Mouse (Mus musculus) bone marrow, adult 2 months (tissue): ENCODE data around the gene Ing5. TPM values are rescaled to one million over a fixed set of nuclear protein-coding genes. Genes with fewer than 3 reads are reported as not detected.

Experiments used
- H3K27ac ChIP-seq: fragments of 200-500 bp; 2 replicates; pipeline ENCODE4 v1.5.1; 2012; ENCODE audit warnings: low read depth, mild to moderate bottlenecking, control low read depth, inconsistent platforms, low read length; ENCODE audit not compliant: control insufficient read depth, poor library complexity, insufficient read depth
- H3K4me1 ChIP-seq: fragments of 200-500 bp; 2 replicates; pipeline ENCODE4 v1.6.1; 2011; ENCODE audit warnings: low read length; ENCODE audit not compliant: control insufficient read depth, insufficient read depth
- H3K4me3 ChIP-seq: fragments of 200-500 bp; replicated peaks from 2 replicates; pipeline ENCODE3; 2011; ENCODE audit warnings: mild to moderate bottlenecking, low read depth, low read length, control low read depth; ENCODE audit not compliant: control insufficient read depth
- CTCF ChIP-seq: fragments of 200-500 bp; IDR thresholded peaks from 2 replicates; pipeline ENCODE4 v1.5.1; 2011; ENCODE audit warnings: low read length, control low read depth; ENCODE audit not compliant: control insufficient read depth, insufficient read depth
- POLR2A ChIP-seq: fragments of 200-500 bp; IDR thresholded peaks from 2 replicates; pipeline ENCODE4 v1.6.1; 2011; ENCODE audit warnings: low read depth, mild to moderate bottlenecking, control low read depth, low read length, borderline replicate concordance; ENCODE audit not compliant: control insufficient read depth
- WGBS: fragments of 180-500 bp; shearing (Covaris S2); methylation state at CpG from one replicate; pipeline ENCODE4 v1.1.7; 2018; 5-methylcytosine and 5-hydroxymethylcytosine counted together
- polyA plus RNA-seq: library from polyadenylated mRNA; stranded (reverse); fragments of >200 nt; gene quantifications from 2 replicates; pipeline ENCODE4 v1.2.4, GENCODE M21; 2011; ENCODE audit warnings: low replicate concordance; ENCODE audit not compliant: missing spikeins, insufficient read depth, insufficient read length

Ing5 gene
- polyA plus RNA-seq, 1 experiment: 17.7 TPM

GRCm38 (mm10) chr1:93767600-93767999, 36.2 kb upstream of the Ing5 start:
- 94% methylated on average over 6 of the region's 6 CpGs for WGBS
- TF ChIP-seq POLR2A: no peak
- no peak for TF ChIP-seq CTCF
- no peak overlapping the region for H3K4me3 ChIP-seq
- no peaks in the 10 kb centered on the region; the same call in 1 of the 2 replicates for H3K4me1 ChIP-seq
- no peak overlapping the region for H3K27ac ChIP-seq

GRCm38 (mm10) chr1:93769901-93770300, 33.9 kb upstream of the Ing5 start:
- Histone ChIP-seq H3K4me3 (no peak overlapping the region), H3K4me1 (no peaks in the 10 kb centered on the region), H3K27ac (no peak overlapping the region)
- 94% methylated on average over 3 of the region's 3 CpGs for WGBS
- TF ChIP-seq CTCF: no peak
- no peak for TF ChIP-seq POLR2A

GRCm38 (mm10) chr1:93776686-93777085, 27.1 kb upstream of the Ing5 start:
- Histone ChIP-seq H3K4me3 (no peak overlapping the region), H3K4me1 (no peaks in the 10 kb centered on the region), H3K27ac (no peak overlapping the region)
- TF ChIP-seq CTCF (no peak), POLR2A (no peak)
- 98% methylated on average over 5 of the region's 5 CpGs for WGBS

- Histone ChIP-seq H3K27ac (no peak overlapping the region), H3K4me1 (no peaks in the 10 kb centered on the region), H3K4me3 (no peak overlapping the region)
- TF ChIP-seq CTCF: no peak
- no peak for TF ChIP-seq POLR2A
- 88% methylated on average over 2 of the region's 2 CpGs for WGBS
These were observed 16.9 kb upstream of the Ing5 start for GRCm38 (mm10) chr1:93786912-93787311.

- 88% methylated on average over 8 of the region's 8 CpGs for WGBS
These were observed 9.2 kb upstream of the Ing5 start for GRCm38 (mm10) chr1:93794526-93794925.

GRCm38 (mm10) chr1:93795886-93796285, 7.9 kb upstream of the Ing5 start:
- TF ChIP-seq CTCF (no peak), POLR2A (no peak)
- peaks cover 1% of the 10 kb centered on the region; the same call in 1 of the 2 replicates for H3K4me1 ChIP-seq
- no peak overlapping the region for H3K27ac ChIP-seq
- WGBS: 82% methylated on average over 8 of the region's 8 CpGs
- H3K4me3 ChIP-seq: no peak overlapping the region

More at GRCm38 (mm10) chr1:93794526-93794925, 9.2 kb upstream of the Ing5 start:
- TF ChIP-seq POLR2A (no peak), CTCF (no peak)
- Histone ChIP-seq H3K4me3 (no peak overlapping the region), H3K27ac (no peak overlapping the region), H3K4me1 (peaks cover 1% of the 10 kb centered on the region; the same call in 1 of the 2 replicates)

GRCm38 (mm10) chr1:93800670-93801503, 2.9 kb upstream of the Ing5 start:
- H3K4me1 ChIP-seq: peaks cover 7% of the 10 kb centered on the region
- WGBS: 54% methylated on average over 21 of the region's 21 CpGs
- 0 out of 2 replicates have a peak overlapping the region, but pooled peaks have one; percentile 34 for H3K27ac ChIP-seq
- H3K4me3 ChIP-seq: peak overlapping the region; percentile 96
- TF ChIP-seq POLR2A (no peak), CTCF (no peak)

- Histone ChIP-seq H3K27ac (peak within 1 kb of the TSS; percentile 61), H3K4me3 (peak within 1 kb of the TSS; percentile 96), H3K4me1 (peaks cover 7% of the 10 kb centered on the region)
- TF ChIP-seq CTCF: no peak; the same call in 1 of the 2 replicates
- TF ChIP-seq POLR2A: peak; percentile 87
- under 1% methylated on average over 42 of the region's 42 CpGs for WGBS
These were observed 2.0 kb upstream of the Ing5 start, which contains the start of gene Dtymk for GRCm38 (mm10) chr1:93801741-93802238. TSS of gene Dtymk (minus strand) at chr1:93801934.

- H3K4me1 ChIP-seq: peaks cover 7% of the 10 kb centered on the region
These were observed 994 bp upstream of the Ing5 start for GRCm38 (mm10) chr1:93802771-93803170.

More at GRCm38 (mm10) chr1:93802771-93803170, 994 bp upstream of the Ing5 start:
- no peak for TF ChIP-seq CTCF
- no peak overlapping the region for H3K4me3 ChIP-seq
- no peak overlapping the region; the same call in 1 of the 2 replicates for H3K27ac ChIP-seq
- 52% methylated on average over 5 of the region's 5 CpGs for WGBS
